Mouse (Mus musculus) adrenal gland, postnatal 4 days (tissue): Measurements from ENCODE around the gene Parva. TPM values are rescaled to one million over a fixed set of nuclear protein-coding genes. Genes with fewer than 3 reads are reported as not detected.

Experiments
- DNase-seq, 2 experiments: peaks; one replicate each; pipeline ENCODE4 v3.0.0; 2021 to 2022; ENCODE audit warnings: low spot score in 2 of 2, mixed read lengths in 2 of 2
- total RNA-seq, 2 experiments: library from RNA; stranded (reverse); gene quantifications; 2 replicates each; pipeline ENCODE4 v1.2.3; 2021

The Parva gene
- total RNA-seq, 2 experiments from 2014 or later = 106 to 136 TPM

GRCm38 (mm10) chr7:112599650-112600049 lies 172.3 kb downstream of the Parva start:
- DNase-seq = no peak

DNA sequence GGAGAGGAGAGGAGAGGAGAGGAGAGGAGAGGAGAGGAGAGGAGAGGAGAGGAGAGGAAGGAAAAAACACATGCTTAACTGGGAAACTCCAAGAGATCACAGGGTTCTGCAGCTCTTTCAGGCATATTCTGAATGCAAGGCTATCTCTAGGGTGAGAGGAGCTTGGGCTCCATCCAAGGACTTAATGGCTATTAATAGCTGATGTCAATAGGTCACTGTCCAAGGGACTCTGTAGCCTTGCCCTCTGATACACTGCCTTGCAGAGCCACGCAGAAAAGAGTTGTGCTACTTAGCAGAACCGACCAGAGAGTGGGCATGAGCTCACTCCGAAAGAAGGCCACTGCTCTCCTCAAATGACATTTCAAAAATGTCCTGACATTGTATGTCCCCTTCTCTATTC lies 172.9 kb downstream of the Parva start:
- no peak for DNase-seq

GRCm38 (mm10) chr7:112602966-112603365 lies 175.7 kb downstream of the Parva start:
- DNase-seq = no peak

DNA sequence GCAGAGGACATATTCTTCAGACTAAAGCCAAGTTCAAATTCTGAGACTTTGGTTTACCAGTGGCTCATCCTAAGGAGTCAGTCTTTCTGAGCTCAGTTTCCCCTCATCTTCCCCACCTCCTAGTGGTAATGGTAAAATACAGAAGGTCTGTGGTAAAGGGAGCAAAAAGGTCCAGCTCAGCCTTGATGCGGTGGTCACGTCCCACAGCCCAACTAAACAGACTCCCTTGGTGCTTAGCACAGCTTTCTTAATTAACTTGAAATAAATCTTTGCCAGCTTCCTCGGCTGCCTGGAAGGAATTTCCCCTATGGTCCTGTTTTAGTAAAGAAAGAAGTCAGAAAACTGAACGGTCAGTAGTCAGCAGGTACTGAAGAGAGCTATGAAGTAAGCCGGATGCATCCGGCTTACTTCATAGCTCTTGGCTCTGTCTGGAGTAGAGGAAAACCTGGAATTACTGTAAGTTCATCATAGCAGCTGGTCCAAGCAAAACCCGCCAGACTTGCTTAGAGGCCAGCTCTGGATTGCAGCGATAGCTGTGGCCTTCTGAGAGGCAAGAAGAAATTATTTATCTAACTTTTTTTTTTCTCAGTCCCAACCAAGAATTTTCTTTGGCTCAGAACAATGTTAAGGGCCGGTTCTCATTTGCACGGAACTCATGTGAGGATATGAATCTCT lies 176.3 kb downstream of the Parva start:
- DNase-seq = no peak

- DNase-seq = no peak
These were observed 176.9 kb downstream of the Parva start for GRCm38 (mm10) chr7:112604209-112604608.

DNA sequence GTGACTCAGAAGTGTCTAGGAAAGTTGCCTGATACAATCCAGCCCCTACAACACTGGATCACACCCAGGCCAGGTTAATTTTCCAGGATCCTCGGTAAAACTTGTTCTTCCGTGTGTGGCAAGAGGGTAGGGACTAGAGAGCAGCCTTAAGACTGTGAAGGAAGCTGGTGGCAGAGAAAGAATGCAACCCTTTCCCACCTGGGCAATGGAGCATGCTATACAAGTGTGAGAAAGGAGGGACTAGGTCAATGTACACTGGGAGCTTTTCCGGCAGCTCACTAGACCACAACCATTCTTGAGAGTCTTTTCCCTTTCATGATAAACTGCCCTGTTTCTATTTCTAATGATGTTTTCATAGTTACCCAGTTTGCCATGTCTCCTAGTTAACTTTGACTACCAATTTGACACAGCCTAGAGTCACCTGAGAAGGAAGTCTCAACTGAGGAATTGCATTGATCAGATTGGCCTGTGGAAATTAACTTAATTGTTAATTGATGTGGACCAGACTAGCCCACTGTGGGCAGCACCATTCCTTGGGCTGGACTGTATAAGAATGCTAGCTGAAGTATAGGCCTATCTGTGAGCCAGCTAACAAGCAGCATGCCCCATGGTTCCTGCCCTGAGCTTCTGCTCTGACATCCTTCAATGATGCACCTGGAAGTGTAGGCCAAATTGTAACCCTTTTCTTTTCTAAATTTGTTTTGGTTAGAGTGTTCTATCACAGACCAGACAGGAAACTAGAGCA lies 186.9 kb downstream of the Parva start:
- no peak for DNase-seq

GRCm38 (mm10) chr7:112614791-112615668 lies 187.7 kb downstream of the Parva start:
- peak; percentile 22 to 26 for DNase-seq

- DNase-seq = no peak
These were observed 193.2 kb downstream of the Parva start for GRCm38 (mm10) chr7:112620322-112621179.

DNA sequence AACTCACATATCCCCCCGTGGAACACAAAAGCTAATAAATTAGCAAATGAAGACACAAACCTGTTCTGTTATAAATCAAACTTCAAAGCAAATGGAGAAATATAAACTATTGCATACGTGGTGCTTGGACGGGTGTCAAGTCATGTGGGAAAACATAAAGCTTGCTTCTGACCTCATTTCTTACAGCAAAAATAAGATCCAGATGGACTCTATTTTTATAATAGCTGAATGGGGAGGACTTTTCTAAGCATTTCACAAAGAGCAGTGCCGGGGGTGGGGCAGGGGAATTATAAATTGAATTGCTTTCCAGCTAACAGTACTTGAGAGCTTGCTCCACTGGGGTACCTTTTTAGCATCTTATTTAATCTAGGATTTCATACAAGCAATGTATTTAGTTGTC lies 200.2 kb downstream of the Parva start:
- DNase-seq = no peak

GRCm38 (mm10) chr7:112634505-112635213 lies 207.4 kb downstream of the Parva start:
- DNase-seq = no peak

DNA sequence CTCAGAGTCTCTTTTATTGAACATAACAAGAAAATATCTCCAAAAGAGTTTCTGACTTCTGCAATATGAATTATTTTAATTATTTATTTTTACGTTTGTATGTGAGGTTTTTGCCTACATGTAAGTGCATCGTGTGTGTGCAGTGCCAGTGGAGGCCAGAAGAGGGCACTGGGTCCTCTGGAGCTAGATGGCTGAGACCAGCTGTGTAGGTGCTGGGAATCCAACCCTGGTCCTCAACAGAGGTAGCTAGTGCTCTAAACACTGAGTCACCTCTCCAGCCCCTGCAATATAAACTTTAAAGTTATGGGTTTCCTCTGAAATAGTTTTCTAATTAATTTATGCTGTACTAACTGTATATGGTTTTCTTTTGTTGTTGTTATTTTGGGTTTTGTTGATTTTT lies 208.6 kb downstream of the Parva start:
- DNase-seq = no peak

Other genes with a start within 250 kb of the Parva start
- gene Mical2, start 201.6 kb upstream of the Parva start, total RNA-seq = 10 to 100 TPM; 25.2 TPM